Mouse (Mus musculus) inflammation-experienced regulatory T-cells, adult 6 months (primary cell): ENCODE measurements around the gene Psmd1. TPM values are rescaled to one million over a fixed set of nuclear protein-coding genes. Genes with fewer than 3 reads are reported as not detected.

Experiments
- ATAC-seq: one replicate; pipeline ENCODE4 v1.8.0; 2017
- polyA plus RNA-seq, 3 experiments: library from polyadenylated mRNA; unstranded; fragments of 100-300 nt; shearing (Covaris generic); gene quantifications; one replicate each; pipeline ENCODE4 v1.2.1; 2017

Psmd1 gene
- 10 to 100 TPM; 63.5 to 99.4 (median 83.7) TPM for polyA plus RNA-seq

GRCm38 (mm10) chr1:86064271-86064991 lies at the start of gene Psmd1:
Gene Psmd1, plus strand, starts transcription at chr1:86064387.
- peak; percentile 87 for ATAC-seq

DNA sequence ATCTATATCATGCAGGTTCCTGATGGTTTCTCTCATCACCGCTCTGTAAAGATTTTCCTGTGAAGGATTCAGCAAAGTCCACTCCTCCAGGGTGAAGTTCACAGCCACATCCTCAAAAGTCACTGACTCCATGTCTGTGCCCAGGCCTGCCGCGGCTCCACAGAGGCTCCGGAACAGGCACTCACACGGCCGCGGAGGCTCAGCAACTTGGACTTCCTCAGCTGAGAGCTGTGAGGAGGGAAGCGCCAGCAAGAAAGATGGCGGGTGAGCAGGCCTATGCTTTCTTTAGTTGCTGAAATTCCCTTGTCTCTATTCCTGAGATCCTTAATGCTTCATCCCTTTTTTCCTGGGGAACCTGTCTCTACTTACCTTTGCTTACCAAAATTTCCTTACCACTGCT lies 48.4 kb upstream of the Psmd1 start:
- ATAC-seq, result peak; percentile 43

GRCm38 (mm10) chr1:86016516-86016915 lies 47.7 kb upstream of the Psmd1 start, which contains the start of gene Spata3:
Gene Spata3, plus strand, starts transcription at chr1:86016816.
- no peak for ATAC-seq

- peak; percentile 73 for ATAC-seq
Observed at GRCm38 (mm10) chr1:86018235-86019055, 45.7 kb upstream of the Psmd1 start.

DNA sequence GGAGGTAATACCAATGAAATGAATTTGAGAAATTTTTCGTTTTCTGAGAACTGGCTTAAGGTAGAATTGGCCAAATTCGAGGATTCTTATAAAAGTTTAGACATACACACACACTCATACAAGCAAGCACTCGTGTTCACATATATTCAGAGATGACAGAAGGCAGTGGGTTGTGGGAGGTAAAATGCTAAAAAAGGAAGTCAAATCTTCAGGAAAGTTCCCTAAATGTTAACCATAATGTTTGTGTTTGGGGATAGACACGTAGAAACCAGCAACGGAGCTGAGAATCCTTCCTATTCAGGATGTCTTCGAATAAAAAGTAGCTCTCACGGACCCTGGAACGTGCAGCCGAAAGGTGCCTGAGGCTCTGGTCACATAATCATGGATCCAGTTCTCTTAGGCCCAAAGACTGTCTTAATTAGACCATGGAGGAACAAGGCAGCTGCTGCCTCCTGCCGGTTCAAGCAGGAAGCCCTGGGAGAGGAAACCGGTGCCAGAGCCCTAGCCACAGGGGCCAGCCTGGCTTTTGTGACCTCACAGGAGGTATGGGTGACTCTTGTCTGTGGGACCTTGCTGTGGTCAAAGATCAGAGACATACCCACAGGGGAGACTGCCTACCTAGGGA lies 42.7 kb upstream of the Psmd1 start:
- ATAC-seq, result no peak

DNA sequence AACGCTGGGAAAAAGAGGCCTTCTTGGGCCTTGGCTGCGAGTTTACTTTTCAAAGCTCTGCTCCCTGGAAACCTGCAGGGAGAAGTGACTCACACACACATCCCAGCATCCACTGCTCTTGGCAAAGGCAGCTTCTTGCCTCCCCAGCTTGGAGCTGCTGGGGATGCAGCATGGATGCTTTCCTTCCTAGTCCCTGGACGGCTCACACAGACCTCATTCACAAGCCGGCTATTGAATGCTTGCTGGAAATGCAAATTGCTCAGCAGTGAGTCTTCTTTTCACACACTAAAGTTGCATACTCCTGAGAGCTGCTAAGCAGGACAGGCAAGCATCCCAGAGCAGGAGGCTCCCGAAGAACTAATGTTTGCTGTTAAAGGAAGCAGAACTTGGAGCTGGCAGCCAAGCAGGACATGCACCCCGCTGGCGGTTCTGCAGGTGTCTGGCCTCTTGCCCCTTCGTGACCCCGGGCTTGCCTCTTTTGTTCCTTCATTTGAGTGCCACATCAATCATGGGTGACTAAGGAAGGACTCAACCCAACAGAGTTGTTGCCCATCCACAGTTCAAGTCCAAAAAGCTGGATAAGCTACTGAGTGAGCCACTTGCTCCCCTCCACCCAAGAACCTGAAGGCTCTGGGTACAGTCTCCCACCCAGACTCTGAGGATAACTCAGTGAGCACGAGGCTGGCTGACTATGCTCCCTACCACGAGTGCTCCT lies 31.8 kb upstream of the Psmd1 start:
- no peak for ATAC-seq

DNA sequence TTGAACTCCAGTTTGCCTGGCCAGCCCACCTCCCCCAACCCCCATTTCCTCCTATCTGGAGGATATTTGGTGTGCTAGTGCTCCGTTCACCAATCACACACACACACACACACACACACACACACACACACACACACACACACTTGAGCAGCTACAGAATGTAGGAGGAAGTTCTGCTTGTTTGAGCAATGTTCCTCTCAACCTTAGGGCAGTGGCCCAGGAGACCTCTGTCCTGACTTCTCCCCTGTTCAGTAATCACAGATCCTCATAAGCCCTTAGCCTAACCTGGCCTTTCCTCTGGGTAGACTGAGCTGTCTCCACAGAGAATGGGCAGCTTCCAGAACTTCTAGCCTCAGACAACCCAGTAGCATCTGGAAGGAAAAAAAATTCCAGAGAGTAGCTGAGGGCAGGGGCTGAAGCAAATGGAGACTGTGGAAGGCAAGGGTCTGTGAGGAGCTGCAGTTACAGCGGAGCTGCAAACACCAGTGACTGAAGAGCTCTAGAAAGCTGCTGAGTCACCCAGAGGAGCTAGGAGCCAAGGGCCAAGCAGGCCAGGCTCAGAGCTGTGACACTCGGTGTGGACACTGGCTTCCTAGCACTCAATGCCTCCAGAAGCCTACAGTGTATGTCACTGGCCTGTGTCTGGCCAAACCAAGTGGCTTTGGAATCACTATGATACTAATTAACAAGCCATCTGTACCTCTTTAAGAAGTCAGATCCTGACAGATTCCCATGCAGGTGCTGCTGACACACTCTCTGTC lies 25.8 kb upstream of the Psmd1 start:
- no peak for ATAC-seq

GRCm38 (mm10) chr1:86040131-86040530 lies 24.1 kb upstream of the Psmd1 start:
- no peak for ATAC-seq

GRCm38 (mm10) chr1:86040817-86041216 lies 23.4 kb upstream of the Psmd1 start:
- ATAC-seq, result no peak

- ATAC-seq, result no peak
Observed at GRCm38 (mm10) chr1:86045056-86045455, 19.1 kb upstream of the Psmd1 start.

DNA sequence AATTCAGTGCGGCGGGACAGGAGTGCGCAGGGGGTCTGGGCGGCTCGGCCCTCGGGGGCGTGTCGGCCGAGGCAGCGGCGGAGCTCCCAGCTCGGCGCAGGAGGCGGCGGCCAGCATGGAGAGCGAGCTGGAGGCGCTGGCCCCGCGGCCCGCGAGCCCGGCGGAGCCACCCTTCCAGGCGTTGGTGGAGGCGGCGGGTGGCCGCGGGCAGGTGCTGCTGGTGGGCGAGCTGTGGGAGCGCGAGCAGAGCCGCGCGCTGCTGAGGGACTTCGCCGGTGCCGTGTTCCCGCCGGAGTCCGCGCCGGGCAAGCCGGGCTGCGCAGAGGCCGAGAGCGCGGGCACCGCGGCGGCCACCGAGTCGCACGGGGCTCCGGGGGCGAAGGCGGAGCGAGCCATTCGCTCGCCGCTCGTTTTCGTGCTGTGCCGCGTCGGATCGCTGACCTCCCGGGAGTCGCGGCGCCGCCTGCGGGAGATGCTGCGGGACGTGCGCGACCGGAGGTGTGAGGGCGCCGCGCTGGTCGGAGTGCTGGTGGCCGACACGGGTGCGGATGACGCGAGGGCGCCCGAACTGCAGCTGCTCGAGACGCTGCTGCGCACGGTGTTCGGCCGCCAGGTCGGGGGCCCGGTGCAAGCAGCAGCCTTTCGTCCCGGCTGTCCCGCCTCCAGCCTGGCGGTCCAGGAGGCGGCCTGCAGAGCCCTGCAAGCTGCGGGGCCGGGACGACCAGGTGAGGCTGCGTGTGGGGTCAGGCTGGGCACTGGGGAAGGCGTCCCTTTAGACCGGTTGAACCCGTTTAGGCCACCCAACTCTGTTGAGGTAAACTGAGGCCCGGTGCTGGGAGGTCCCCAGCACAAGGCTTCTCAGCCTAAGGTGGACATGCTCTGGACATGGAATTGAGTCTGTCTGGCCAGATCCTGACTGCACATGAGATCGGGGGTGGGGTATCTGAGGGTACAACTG lies 18.1 kb upstream of the Psmd1 start, which contains the start of gene 2810459M11Rik:
Gene 2810459M11Rik, plus strand, starts transcription at position 16 of the 958 bp plus-strand sequence.
- ATAC-seq, result peak; percentile 28

DNA sequence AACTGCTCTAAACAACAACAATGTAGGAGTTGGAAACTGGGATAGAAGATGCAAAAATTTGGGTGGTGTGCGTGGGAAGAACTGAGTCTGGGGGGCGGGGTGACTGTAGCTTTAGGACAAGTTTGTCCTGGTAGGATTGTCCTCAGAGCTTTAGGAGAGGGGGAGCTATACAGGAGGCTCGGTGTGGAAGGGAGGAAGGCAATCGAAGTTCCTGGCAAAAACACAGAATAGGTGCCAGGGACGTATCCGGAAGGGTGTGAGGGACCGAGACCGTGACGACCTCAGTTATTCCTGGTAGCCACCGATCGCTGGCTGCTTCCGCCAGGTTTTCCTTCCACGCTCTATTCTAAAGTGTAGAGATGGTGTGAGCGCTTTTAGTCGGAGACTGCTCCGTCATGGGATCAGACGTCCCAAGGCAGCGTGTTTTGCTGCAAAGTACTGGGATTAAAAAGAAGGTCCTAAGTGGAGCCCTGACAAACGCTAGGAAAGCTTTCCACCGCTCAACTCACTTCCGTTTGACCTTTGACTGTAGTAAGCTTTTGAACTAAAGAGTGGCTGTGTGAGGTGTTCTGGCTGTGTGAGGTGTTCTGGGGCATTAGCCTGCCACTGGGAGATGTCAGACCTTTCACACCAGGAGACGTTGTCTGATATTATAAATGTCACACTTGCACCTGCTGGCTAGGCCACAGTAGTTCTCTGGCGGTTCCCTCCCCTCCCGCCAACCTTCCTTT lies 17.2 kb upstream of the Psmd1 start:
- no peak for ATAC-seq

- no peak for ATAC-seq
Observed at GRCm38 (mm10) chr1:86048231-86048630, 16.0 kb upstream of the Psmd1 start.

- ATAC-seq, result no peak
Observed at GRCm38 (mm10) chr1:86048744-86049143, 15.4 kb upstream of the Psmd1 start.

- ATAC-seq, result no peak
Observed at GRCm38 (mm10) chr1:86053198-86053921, 10.8 kb upstream of the Psmd1 start.

DNA sequence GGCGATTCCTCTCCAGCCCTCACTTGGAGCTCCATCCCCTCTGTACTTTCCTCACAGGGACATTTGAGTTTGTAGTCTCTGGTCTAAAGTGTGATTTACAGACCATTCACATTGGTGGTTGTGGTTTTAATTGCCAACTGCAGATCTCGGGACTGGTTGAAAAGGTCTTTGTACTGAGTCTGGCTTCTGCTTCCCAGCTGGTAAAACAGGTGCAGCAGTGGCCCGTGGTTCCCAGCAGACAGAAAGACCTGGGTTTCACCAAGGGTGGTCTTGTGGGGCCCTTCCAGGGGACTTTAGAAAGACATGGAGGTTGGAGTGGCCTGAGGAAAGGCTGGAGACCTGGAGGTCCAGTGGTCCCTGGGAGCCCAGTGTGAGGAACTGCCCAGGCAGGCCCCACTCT lies 9.2 kb upstream of the Psmd1 start:
- no peak for ATAC-seq

GRCm38 (mm10) chr1:86056284-86056683 lies 7.9 kb upstream of the Psmd1 start:
- ATAC-seq, result no peak

DNA sequence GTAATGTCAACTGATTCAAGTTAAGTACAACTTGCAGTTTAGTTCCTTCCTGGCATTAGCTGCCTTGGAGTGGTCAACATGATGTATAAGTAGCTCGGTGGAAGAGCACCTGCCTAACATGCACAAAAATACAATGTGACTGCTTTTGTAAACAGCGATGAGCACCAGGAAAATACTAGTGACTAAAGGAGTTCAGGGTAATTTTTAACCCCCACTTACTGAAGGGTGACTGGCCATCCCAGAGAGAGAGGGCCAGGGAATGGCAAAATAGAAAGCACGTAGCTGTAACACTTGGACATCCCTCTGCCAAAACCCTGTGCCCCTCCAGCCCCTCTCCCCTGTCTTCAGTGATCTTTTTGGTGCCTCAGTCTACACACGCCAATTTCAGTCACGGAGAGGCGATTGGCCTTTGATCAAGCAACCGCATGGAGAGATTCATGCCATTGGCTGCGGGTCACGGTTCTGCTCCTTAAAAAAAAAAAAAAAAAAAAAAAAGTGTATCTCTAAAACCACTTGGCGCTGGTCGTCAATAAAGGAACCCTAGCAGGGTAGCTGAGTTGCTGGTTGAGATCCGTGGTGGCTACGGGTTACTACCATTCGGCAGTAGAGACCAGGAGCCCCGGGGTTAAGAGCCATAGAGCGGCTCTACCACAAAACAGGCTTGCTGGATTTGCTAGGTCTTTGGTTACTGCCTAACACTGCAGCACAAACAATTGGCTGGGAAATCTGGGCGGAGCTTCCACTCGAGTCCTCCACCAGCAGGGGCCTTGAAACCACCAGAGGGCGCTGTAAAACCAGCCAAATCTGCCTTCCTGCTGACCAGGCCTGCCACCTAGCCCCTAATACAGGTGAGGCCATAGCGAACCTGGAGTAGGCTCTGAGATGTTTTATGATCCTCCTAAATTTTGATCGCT lies 5.1 kb upstream of the Psmd1 start:
- peak; percentile 84 for ATAC-seq
